ENCODE assay signal across 8 mouse cellular contexts in genomic region chr12:49170097-49170496, GRCm38 (mm10).
A peak's percentile ranks its signal among the peaks of the same experiment; 100 is the strongest.
DNase-seq lines count a peak whose midpoint lies in the region; ATAC-seq lines count a peak whose summit lies in the region.

No protein-coding gene starts in this region.

- DNase-seq in kidney, adult 11 months, result no peak
- peak; percentile 62 for DNase-seq in ZHBTc4 (ENCODE audit: low read depth, low spot score)
- peak; percentile 23 for DNase-seq in forelimb bud, embryonic 11.5 days (ENCODE audit: low read depth, low spot score)
- DNase-seq in urinary bladder, postnatal 14 days (ENCODE audit: low spot score), result no peak
- no peak for DNase-seq in c-Kit-positive CD71-positive TER-119-positive erythroid progenitor cells, embryonic 14.5 days (ENCODE audit: low spot score)
- DNase-seq in spleen, postnatal 10 days (ENCODE audit: low spot score in 2 of 2), result no peak

- no peak overlapping the region for H3K9ac ChIP-seq in kidney, embryonic 14.5 days (ENCODE audit: low read depth, low read length)
- no peak overlapping the region for H3K9ac ChIP-seq in midbrain, embryonic 12.5 days (replicated peaks)

- no peaks in the 10 kb centered on the region for H3K27me3 ChIP-seq in kidney, embryonic 14.5 days (ENCODE audit: control insufficient read depth, insufficient read depth, low read length)
- H3K27me3 ChIP-seq in midbrain, embryonic 12.5 days, result no peaks in the 10 kb centered on the region

- H3K4me2 ChIP-seq in kidney, embryonic 14.5 days (replicated peaks; ENCODE audit: low read depth, low read length), result no peak overlapping the region
- no peak overlapping the region for H3K4me2 ChIP-seq in midbrain, embryonic 12.5 days (replicated peaks)

- H3K4me1 ChIP-seq in kidney, embryonic 14.5 days (ENCODE audit: control insufficient read depth, insufficient read depth, low read length), result no peaks in the 10 kb centered on the region
- H3K4me1 ChIP-seq in midbrain, embryonic 12.5 days, result no peaks in the 10 kb centered on the region

- H3K27ac ChIP-seq in kidney, embryonic 14.5 days (ENCODE audit: low read depth, low read length), result no peak overlapping the region
- H3K27ac ChIP-seq in midbrain, embryonic 12.5 days (replicated peaks), result no peak overlapping the region

- H3K36me3 ChIP-seq in kidney, embryonic 14.5 days (ENCODE audit: control insufficient read depth, insufficient read depth, low read length), result no peaks in the 10 kb centered on the region
- no peaks in the 10 kb centered on the region for H3K36me3 ChIP-seq in midbrain, embryonic 12.5 days

- ATAC-seq in kidney, embryonic 14.5 days (ENCODE audit: low FRiP score, low TSS enrichment), result peak; percentile 71; the same call in 1 of the 2 replicates
- ATAC-seq in midbrain, embryonic 12.5 days (ENCODE audit: low FRiP score, low read depth), result peak; percentile 72; the same call in 1 of the 2 replicates

- 61% methylated on average over 5 of the region's 5 CpGs for WGBS in kidney, embryonic 14.5 days
- 59% methylated on average over 5 of the region's 5 CpGs for WGBS in midbrain, embryonic 12.5 days

- H3K4me3 ChIP-seq in kidney, embryonic 14.5 days (ENCODE audit: low read length), result no peak overlapping the region
- no peak overlapping the region for H3K4me3 ChIP-seq in midbrain, embryonic 12.5 days

- H3K9me3 ChIP-seq in kidney, embryonic 14.5 days (ENCODE audit: control insufficient read depth, low read length), result no peaks in the 10 kb centered on the region
- no peaks in the 10 kb centered on the region for H3K9me3 ChIP-seq in midbrain, embryonic 12.5 days

Comparison
In these comparisons a context has a peak if more than half of its experiments do, and no peak if none do; other contexts are left out.
1. DNase-seq: peak in ZHBTc4 (single experiment) and forelimb bud, embryonic 11.5 days (single experiment); none in kidney, adult 11 months (single experiment), urinary bladder, postnatal 14 days (single experiment), c-Kit-positive CD71-positive TER-119-positive erythroid progenitor cells, embryonic 14.5 days (single experiment) and spleen, postnatal 10 days (0 of 2).